Mouse (Mus musculus) liver, embryonic 12.5 days (tissue): ENCODE data around the gene Fbxl5. TPM values are rescaled to one million over a fixed set of nuclear protein-coding genes. Genes with fewer than 3 reads are reported as not detected.

Experiments
- ATAC-seq: fragments of 200-750 bp; cut with Nextera tagmentation; 2 replicates; pipeline ENCODE4 v1.8.0; 2017; ENCODE audit warnings: moderate number of reproducible peaks, mild to moderate bottlenecking, moderate library complexity
- H3K27ac ChIP-seq: fragments of 300-500 bp; sonication (generic); 2 replicates; pipeline ENCODE4 v1.5.1; 2016; ENCODE audit warnings: mild to moderate bottlenecking
- H3K27me3 ChIP-seq: fragments of 300-500 bp; sonication (generic); replicated peaks from 2 replicates; pipeline ENCODE4 v1.6.1; 2016; ENCODE audit warnings: mild to moderate bottlenecking, moderate library complexity
- H3K36me3 ChIP-seq: fragments of 300-500 bp; sonication (generic); 2 replicates; pipeline ENCODE4 v1.6.1; 2016; ENCODE audit warnings: mild to moderate bottlenecking, moderate library complexity
- H3K4me1 ChIP-seq: fragments of 300-500 bp; sonication (generic); 2 replicates; pipeline ENCODE4 v1.6.1; 2016
- H3K4me2 ChIP-seq: fragments of 300-500 bp; sonication (generic); 2 replicates; pipeline ENCODE4 v1.6.1; 2016; ENCODE audit warnings: mild to moderate bottlenecking, moderate library complexity
- H3K4me3 ChIP-seq: fragments of 300-500 bp; sonication (generic); 2 replicates; pipeline ENCODE4 v1.5.1; 2016; ENCODE audit warnings: mild to moderate bottlenecking, moderate library complexity
- H3K9ac ChIP-seq: fragments of 300-500 bp; sonication (generic); 2 replicates; pipeline ENCODE4 v1.6.1; 2016; ENCODE audit warnings: mild to moderate bottlenecking, moderate library complexity
- H3K9me3 ChIP-seq: fragments of 300-500 bp; sonication (generic); replicated peaks from 2 replicates; pipeline ENCODE4 v1.6.1; 2016; ENCODE audit warnings: mild to moderate bottlenecking, moderate library complexity
- WGBS: fragments of 180-500 bp; shearing (Covaris S2); methylation state at CpG from one replicate; pipeline ENCODE4 v1.1.7; 2016; ENCODE audit not compliant: insufficient replicate concordance; 5-methylcytosine and 5-hydroxymethylcytosine counted together
- polyA plus RNA-seq: library from polyadenylated mRNA; unstranded; fragments of >200 nt; fragmentation: Nextera tagmentation; extraction: Ambion mirVana; gene quantifications from 2 replicates; pipeline ENCODE4 v1.2.1, GENCODE M21; 2016

Gene Fbxl5
- polyA plus RNA-seq, 1 experiment from 2014 or later: 27.3 TPM

- H3K27me3 ChIP-seq: no peaks in the 10 kb centered on the region
- no peak overlapping the region for H3K4me3 ChIP-seq
- no peak overlapping the region for H3K27ac ChIP-seq
- 0 out of 2 replicates have a peak, but pooled peaks cover 24% of the 10 kb centered on the region for H3K36me3 ChIP-seq
- no peak overlapping the region for H3K9ac ChIP-seq
- ATAC-seq: no peak
- no peaks in the 10 kb centered on the region for H3K9me3 ChIP-seq
- no peaks in the 10 kb centered on the region for H3K4me1 ChIP-seq
- no peak overlapping the region for H3K4me2 ChIP-seq
Measured at GRCm38 (mm10) chr5:43699240-43699639, 122.2 kb downstream of the Fbxl5 start.

- ATAC-seq: no peak
- Histone ChIP-seq H3K4me1 (no peaks in the 10 kb centered on the region), H3K27ac (no peak overlapping the region), H3K36me3 (0 out of 2 replicates have a peak, but pooled peaks cover 18% of the 10 kb centered on the region), H3K27me3 (no peaks in the 10 kb centered on the region), H3K9ac (no peak overlapping the region), H3K4me2 (no peak overlapping the region), H3K9me3 (no peaks in the 10 kb centered on the region), H3K4me3 (no peak overlapping the region)
- WGBS: 70% methylated on average over 3 of the region's 3 CpGs
Measured at GRCm38 (mm10) chr5:43697133-43697532, 124.3 kb downstream of the Fbxl5 start.

Other genes with a start within 250 kb of the Fbxl5 start
- gene Cc2d2a, start 159.3 kb downstream of the Fbxl5 start, polyA plus RNA-seq: 2.5 and 2.7 TPM in 2 replicates
- gene Bst1, start 2.8 kb downstream of the Fbxl5 start, polyA plus RNA-seq: 0.20 and 0.26 TPM in 2 replicates
- 13.2 and 13.9 TPM in 2 replicates for gene Cd38, start 46.9 kb upstream of the Fbxl5 start, polyA plus RNA-seq
- gene Gm7879, start 91.5 kb upstream of the Fbxl5 start, polyA plus RNA-seq: 0.76 TPM in 1 of 2 replicates, not detected in the other
- gene Fgfbp1, start 160.1 kb upstream of the Fbxl5 start, polyA plus RNA-seq: not detected in 2 replicates